Mouse (Mus musculus): ENCODE measurements around the gene Tlk2. TPM values are rescaled to one million over a fixed set of nuclear protein-coding genes. Genes with fewer than 3 reads are reported as not detected.
A peak's percentile ranks its signal among the peaks of the same experiment; 100 is the strongest.

Gene Tlk2
- total RNA-seq, 2 experiments from 2014 or later, result 47.8 to 53.8 TPM

DNA sequence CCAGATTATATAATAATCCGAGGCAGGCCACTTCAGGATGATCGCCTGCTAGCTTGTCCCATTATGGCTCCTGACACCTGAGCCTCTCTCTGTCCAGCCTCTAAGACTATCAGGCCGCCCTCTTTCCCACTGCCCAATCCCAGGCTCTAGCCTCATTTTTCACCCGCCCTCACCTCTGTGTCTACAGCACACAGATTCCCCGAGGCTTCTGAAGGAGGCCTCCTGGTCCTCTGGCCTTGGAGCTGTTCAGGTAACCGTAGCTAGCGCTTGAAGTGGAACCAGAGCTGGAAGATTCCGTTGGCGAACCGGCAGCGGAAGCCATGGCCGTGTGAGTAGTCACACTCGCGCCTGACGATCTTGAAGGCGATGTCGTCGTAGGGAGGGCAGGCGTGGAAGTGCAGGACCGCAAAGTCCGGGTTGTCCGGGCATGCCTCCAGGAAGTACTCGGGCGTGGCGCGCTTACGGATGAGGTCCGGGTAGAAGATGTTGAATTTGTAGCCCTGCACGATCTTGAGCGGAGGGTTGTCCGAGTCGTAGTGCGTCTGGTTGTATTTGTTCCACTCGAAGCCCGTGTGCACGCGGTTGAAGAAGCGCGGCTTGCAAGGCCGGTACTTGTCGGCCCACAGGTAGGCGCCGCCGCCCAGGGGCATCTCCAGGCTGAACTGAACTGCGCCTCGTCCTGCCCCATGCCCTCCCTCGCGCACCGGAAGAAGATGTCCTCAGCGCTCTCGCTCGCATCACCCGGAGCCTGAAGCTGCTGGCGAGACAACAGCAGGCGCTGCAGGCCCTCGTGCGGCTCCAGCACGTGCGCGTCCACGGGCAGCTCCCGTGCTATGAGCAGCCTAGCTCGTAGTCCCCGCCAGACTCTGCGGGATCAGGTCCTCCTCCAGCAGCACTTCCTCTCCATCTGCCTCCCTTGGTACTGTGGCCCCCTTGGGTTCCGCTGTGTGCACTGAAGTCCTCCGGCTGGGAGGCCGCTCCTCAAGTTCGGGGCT is 13.8 kb upstream of the Tlk2 start:
- DNase-seq, result no peak

DNA sequence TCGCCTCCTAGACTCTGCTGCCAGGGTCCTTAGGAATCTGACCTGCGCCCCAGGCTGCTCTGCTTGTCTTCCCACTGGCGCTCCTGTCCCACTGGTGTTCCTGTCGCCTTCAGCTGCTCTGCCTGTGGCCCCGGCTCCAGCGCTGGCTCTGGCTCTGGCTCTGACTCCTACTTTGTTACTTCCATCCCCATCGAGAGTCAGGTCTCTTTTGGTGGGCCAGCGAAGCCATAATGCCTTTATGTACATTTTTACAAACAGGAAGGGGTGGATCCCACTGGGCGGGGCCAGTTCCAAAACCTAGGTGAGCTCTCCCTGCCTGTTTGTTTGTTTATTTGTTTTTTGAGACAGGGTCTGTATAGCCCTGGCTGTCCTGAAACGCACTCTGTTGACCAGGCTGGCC is 11.8 kb upstream of the Tlk2 start:
- no peak for DNase-seq

DNA sequence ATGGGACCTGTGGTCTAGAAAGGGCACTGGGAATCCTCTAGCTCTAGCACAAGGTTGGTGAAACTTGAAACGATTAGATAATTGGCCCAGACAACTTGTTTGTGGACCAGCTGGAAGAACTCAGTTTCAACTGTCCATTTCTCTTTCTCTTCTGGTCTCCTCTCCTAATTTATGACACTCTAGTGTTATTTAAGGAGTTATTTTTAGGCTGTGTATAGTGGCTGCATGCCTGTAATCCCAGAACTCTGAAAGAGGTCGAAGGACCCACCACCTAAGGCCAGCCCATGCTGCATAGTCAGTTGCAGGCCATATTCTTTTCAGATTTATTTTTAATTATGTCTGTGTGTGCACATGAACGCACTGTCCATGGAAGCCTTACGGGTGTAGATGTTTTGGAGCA is 916 bp downstream of the Tlk2 start:
- DNase-seq, result no peak

DNA sequence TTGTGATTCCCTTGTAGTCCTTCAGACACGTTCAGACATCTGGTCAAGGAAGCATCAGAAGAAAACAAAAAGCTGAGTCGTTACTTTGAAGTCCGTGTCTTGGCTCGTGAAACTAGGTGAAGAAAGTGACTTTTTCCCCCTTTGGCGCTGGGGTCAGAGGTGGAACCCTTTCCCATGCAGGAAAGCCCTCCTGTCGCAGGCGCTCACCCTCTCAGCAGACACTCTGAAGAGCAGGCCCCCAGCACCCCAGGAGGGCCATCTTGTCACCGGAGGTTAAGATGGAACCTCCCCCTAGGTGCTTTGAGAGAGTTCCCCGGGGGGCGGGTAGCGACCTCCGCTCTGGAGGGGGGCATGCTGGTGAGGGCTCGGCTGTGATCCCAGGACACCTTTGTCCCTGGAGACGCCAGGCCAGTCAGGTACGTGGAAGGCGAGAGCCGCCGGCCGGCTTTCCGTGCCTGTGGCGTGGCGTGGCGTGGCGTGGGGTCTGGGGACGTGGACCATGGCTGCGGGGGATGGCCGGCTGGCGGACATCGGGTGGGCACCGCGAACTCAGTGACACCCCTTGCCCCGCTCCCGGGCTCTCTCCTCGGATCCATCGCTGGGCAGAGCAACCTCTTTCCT is 2.0 kb downstream of the Tlk2 start:
- DNase-seq, result peak; percentile 17 to 19

DNA sequence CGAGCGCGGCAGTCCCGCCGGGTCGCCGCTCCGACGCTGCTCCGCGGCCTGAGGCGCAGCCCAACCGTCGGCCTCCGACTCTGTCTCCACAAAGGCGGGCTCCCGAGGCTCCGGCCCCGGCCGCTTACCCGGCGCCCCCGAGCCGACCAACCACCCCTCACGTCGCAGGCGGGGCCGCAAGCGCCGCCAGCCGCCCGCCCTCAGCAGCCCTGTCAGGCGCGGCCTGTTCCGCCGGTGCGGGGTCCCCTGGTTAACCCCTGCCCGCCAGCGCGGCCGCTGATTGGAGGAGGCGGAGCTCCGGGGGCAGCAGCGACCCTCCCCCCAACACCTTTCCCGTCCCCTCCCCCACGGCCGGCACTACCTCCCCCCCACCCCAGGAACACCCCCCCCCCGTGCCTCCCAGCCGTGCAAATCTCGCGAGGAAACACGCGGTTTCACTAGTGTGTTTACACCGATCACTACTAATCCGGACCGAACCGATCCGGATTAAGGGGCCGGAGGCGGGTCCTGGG is 2.6 kb downstream of the Tlk2 start:
- peak; percentile 85 to 89 for DNase-seq

DNA sequence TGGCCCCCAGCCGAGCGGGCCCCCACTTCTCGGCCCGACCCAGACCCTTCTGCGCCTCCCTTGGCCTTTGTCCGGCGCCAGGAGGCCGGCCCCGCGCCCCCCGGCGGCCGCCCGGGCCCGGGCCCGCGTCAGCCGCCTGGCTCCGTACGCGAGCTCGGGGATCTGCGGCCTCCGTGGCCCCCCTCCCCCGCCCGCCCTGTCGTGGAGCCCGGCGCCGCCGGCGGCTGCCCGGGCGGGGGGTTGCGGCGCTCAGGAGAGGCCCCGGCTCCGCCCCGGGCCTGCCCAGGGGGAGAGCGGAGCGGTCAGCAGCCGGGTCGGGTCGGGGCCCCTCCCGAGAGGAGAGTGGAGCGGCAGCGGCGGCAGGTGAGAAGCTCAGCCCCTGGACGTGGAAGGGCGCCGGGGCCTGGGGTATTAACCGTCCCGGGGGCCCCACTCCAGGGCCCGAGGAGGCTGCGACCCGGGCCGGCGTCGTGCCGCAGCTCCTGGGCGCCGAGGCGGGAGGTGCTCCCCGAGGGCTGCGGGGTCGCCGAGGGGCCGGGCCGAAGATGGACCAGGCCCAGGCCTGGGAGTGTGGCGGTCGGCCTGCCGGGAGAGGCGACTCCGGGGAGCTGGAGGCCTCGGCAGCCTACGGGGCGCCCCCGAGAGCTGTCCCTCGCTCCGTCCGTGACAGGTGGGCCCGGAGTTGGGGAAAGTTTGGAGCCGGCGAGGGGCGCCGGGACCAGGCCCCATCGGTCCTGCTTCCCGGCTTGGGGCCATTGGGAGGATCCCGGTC is 3.3 kb downstream of the Tlk2 start:
- DNase-seq, result peak; percentile 47 to 60

DNA sequence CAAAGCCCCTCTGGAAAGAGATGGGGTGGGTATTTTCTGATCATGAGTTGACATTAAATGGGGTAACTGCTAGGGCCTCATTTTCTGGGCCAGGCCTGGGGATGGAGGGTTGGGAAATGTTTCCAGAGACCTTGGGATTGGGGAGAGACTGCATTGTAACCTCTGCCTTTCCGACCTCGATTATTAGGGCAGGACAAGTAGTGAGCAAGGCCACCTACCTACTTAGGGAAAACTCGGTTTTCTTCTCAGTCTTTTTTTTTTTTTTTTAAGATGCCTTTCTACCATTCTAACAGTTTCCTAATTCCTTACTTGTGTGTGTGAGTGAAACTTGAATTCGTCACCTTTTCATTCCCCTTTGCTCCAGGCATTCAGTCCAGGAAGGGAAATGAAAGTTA is 3.9 kb downstream of the Tlk2 start:
- DNase-seq, result no peak

DNA sequence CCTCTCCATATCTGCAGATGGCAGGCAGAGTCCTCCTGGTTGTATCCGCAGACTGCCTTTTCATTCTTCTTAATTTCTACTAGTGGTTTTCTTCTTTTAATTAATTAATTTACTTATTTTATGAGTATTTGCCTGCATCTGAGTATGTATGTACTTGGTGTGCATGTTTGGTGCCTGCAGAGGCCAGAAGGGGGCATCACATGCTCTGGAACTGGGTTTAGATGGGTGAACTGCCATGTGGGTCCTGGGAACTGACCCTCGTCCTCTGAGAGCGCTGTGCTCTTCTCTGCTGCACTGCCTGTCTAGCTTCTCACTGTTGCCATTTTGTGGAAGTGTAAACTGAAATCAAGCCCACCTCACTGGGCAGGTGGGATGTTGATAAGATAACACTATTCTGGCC is 6.1 kb downstream of the Tlk2 start:
- no peak for DNase-seq

DNA sequence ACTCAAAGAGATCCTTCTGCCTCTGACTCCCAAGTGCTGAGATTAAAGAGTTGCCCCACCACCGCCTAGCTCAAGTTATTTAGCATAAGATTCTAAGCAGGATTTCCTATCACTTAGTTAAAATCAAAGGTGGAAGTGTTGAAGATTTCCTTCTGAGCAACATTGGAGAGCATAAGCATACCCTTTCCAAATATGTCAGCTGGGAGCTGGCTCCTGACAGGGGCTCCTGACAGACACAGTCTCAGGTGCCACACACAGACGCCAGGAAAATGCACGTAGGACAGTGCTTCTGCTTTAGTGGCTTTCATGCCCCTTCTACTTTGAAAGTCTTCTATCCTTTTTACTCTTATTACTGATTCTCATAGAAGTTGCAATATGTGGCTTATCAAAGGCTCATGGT is 13.6 kb downstream of the Tlk2 start:
- DNase-seq, result no peak

DNA sequence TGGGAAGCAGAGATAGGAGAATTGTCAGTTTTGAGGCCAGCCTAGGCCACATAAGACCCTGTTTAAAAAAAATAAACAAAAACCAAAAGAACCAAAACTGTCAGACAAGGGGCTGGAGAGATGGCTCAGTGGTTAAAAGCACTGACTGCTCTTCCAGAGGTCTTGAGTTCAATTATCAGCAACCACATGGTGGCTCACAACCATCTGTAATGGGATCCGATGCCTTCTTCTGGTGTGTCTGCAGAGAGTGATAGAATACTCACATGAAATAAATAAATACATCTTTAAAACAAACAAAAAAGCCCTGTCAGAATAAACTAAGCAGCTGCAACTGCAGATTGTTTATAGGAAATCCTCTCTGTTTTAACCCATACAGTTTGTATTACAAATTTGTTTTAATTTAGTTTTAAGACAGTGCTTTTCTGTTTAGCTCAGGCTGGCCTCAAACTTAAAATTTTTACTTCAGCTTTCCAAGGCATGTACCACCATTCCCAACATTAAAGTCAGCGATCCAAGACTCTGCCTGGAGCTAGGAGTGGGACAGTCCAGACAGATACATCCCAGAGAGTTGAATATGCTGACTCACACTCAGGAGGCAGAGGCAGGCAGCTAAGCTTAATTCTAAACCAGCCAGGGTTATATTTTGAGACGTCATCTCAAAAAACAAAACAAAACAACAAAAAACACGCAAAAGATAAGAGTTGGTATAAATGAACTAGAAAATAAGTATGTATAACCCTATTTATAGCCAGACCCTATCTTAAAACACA is 18.5 kb downstream of the Tlk2 start:
- DNase-seq, result no peak

DNA sequence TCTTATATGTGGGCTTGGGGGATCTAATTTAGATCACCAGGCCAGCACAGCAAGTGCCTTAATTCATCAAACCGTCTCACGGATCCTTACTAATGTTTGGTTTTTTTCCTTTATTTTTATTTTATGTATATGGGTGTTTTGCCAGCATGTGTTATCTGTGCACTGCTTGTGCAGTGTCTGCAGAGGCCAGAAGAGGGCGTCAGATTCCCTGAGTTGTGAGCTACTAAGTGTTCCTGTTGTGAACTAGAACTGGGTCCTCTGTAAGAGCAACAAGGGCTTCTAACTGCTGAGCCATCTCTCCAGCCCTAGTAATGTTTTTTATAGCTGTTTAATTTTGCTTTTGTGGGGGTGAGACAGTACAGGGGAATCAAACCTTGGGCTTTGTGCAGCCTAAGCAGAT is 23.8 kb downstream of the Tlk2 start:
- DNase-seq, result no peak

DNA sequence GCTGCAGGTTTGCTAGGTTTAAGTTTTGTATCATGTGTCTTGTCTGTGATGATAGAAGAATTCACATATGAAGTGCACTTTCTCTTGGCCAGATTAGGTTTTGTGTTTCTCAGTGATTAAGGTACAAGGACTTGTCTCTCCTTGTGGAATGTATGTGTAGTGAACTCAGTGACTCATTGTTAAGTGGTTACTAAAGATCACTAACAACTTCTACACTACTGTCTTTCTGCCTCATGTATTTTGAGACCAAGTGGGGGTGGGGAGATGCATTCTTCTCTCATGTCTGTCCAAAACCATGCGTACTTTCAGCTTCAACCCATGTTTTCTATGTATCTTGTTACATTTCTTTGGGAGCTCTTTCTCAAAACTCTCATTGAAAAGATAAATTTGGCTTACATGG is 31.4 kb downstream of the Tlk2 start:
- no peak for DNase-seq

DNA sequence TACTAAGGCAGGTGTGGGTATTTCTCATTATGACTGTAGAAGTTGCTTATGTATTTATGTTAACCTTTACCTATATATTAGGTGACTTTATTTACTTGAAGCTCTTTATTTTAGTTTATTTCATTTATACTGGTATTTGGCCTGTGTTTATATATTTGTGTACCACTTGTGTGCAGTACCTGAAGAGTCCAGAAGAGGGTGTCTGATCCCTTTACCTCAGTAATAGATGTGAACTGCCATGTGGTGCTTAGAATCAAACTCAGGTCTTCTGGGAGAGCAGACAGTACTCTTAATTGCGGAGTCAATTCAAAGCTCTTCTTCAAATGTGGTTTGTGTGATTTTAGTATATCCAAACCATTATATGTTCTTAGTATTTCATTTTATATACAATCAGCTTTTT is 35.6 kb downstream of the Tlk2 start:
- DNase-seq, result no peak

DNA sequence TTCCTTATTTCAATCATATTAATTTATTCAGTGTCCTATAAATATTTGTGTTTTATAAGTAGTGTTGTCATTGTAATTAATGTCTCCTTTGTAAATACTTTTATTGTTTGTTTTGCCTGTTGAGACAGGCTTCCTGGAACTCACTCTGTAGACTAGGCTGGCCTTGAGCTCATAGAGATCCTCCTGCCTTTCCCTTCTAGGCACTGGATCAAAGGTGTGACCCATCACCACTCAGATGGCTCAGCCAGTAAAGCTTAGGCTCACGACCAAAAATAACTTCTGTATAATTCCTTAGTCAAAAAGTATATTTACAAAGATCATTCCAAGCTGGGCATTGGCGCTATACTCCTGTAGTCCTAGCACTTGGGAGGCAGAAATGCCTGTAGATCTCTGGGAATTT is 39.2 kb downstream of the Tlk2 start:
- DNase-seq, result no peak

DNA sequence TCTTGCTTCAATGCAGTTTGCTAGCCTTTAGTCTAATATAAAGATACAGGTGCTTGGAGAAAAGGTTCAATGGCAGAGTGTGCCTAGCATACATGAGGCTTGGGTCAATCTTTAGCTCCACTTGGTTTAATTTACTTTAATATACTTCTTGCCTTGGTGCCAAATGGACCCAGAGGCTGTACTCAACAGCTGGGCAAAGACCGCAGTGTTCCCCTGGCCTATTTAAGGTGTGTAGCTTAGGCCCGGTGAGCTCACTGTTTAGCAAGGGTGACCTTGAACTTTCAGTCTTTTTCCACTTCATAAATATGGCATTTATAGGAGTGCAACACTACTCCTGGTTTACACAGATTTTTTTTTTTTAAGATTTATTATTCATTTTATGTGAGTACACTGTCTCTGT is 55.9 kb downstream of the Tlk2 start:
- no peak for DNase-seq

DNA sequence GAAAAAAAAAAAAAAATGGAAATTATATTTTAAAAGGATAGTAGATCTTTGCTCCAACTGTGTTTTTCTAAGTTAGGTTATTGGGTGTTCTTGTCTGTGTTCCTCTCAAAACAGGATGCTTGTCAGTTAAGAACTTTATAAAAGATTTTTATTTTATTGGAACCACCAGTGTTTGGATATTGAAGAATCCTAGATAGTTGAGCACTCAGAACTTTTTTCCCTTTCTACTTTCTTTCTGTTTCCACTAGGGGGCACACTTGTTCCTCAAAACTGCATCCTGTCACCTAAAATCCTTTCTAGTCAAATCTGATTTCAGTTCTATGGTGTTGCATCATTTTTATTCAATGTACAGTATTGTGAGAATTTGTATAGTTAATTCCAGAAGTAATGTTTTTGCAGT is 62.4 kb downstream of the Tlk2 start:
- DNase-seq, result no peak

DNA sequence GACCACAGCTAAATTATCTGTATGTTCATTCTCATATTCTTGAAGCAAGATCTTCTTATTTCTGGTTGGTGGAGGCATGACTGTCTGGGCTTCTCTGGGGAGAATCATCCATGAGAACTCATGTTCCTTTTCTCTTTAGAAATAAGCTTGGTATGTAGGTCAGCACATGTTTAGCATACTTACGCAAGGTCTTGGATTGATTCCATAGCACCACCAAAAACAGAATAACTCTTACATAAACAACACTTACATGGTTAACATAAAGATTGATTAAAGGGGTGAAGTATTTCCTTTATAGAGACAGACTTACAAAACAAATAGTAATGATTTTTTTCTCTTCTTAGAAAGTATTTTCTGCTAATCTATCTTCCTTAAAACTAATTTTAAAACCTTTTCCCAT is 67.8 kb downstream of the Tlk2 start:
- DNase-seq, result no peak

DNA sequence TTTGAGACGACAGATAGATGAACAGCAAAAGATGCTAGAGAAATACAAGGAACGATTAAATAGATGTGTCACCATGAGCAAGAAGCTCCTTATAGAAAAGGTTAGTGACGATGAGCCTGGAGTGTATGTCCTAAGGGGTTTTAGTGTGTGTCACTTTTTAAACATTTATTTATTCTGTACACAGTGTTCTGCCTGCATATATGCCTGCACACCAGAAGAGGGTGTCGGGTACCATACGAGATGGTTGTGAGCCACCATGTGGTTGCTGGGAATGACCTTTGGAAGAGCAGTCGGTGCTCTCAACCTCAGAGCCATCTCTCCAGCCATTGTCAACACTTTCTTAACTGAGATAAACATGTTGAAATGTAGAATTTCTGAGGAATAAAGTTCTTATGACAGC is 68.2 kb downstream of the Tlk2 start:
- no peak for DNase-seq

DNA sequence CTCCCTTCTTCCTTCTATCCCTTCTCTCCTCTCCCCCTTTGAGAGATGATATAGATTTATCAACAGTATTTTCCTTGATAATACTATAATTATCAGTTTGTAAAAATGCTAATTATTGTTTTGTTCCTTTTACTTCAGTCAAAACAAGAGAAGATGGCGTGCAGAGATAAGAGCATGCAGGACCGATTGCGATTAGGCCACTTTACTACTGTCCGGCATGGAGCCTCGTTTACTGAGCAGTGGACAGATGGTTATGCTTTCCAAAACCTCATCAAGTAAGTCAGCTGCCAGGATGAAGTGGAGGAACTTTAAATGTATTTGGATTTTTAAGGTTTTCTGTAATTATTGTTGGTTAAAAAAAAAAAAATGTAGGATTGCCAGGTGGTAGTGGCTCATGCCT is 68.7 kb downstream of the Tlk2 start:
- DNase-seq, result no peak

DNA sequence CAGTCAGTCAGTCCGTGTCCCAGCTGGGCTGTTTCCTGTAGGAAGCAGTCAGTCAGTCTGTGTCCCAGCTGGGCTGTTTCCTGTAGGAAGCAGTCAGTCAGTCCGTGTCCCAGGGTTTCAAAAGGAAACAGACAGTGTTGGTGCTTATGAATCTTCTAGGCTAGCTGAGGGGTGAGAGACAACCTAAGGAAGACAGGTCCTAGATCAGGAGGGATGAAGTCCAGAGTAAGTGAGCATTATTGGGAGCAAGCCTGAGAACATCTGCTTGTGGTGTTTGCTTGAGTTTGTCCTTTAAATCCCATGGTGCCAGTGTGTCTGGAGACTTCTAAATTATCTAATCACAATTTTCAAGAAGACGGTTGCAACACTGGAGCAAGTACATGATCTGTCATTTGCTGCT is 81.1 kb downstream of the Tlk2 start:
- no peak for DNase-seq

DNA sequence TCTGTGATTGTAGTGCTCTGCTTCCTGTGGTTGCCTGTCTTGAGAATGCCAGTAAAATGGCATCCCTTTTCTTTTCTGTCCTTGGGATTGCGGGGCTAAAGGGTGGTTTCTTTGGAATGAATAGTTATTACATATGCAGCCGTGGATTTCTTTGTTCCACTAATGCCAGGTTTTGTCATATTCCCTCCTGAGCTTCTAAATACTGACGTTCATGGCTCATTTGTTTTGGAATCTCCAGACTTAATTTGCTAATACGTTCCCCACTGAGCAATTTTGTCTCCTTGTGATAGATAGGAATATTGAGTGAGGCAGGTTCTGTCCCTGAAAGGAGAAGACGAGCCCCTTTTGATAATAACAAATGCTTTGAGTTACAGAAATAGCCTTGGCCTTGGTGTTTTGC is 82.5 kb downstream of the Tlk2 start:
- DNase-seq, result no peak

DNA sequence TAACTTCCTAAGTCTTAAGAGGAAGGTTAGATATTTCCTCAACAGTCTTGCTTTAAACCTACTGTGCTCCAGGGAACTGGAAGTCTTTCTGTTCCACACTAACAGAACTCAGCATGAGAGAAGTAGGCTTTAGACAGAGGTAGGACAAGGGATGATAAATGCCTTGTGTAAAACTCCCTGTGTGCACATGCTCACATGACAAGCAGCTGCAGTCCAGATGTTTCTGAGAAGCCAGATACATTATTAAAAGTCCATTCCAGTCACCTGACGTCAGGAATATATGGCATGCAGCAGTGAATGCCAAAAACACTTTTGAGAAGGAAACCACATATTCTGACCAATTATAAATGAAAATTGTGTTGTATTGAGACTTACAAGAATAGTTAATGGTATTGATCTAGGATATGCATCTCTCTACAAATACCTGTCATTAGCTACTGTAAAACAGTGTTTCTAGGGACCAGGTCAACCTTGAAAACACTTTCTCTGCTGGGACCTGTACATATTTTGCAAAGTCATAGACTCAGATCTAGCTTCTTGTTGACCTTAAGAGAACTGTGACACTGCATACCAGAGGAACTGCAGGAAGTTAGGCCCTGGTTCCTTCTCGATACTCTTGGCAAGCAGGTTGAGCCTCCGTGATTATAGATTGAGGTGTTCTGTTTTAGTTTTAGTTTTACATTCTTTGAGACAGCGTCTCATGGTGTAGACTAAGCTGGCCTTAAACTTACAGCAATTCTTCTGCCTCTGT is 83.2 kb downstream of the Tlk2 start:
- no peak for DNase-seq
